In the genomic region with DNA sequence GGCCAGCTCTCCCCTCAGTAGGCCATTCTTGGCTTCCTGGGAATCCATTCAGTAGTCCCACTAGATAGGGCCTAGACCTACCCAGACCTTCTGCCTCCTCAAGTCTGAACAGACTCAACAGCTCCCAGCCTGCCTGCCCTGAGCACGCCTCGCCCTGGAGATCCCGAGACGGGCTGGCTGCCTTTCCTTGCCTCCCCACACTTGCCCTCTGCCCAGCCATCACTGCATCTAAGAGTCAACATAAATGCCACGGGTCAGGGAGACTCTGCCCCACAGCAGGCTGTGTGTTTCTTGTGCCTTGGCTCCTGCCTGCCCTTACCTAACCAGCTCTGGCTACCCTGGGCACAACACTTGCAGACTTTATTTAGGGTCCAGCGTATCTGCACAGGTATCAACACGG, we compare ENCODE assay signal across 9 mouse cellular contexts.
DNase-seq lines count a peak whose midpoint lies in the region; ATAC-seq lines count a peak whose summit lies in the region.
"Had no signal": no experiment of that assay in that cellular context is flagged by ENCODE, and none has a peak within 500 bp of the region (broad histone marks: within the 10 kb centered on the region; RNA-seq: fewer than 3 reads in every experiment).

No protein-coding gene starts in this region.

- DNase-seq in heart, adult 18-20 months: no peak
- peak; percentile 19 for DNase-seq in urinary bladder, postnatal 14 days (ENCODE audit: low spot score)
- no peak for DNase-seq in urinary bladder, postnatal 10 days (ENCODE audit: low spot score)
- DNase-seq in kidney, postnatal 25 days: peak; percentile 26 to 76
- no peak for DNase-seq in yolk sac, embryonic 10.5 days (ENCODE audit: low spot score)
- DNase-seq in thymus, postnatal 25 days: no peak
- DNase-seq in spleen, adult 12 weeks (ENCODE audit: low spot score): no peak

- H3K9me3 ChIP-seq in heart, embryonic 15.5 days (replicated peaks): no peaks in the 10 kb centered on the region
- H3K9me3 ChIP-seq: liver, embryonic 15.5 days had no signal

- no peaks in the 10 kb centered on the region for H3K36me3 ChIP-seq in heart, embryonic 15.5 days
- H3K36me3 ChIP-seq: liver, embryonic 15.5 days had no signal

- no peak overlapping the region for H3K4me2 ChIP-seq in heart, embryonic 15.5 days
- H3K4me2 ChIP-seq: liver, embryonic 15.5 days had no signal

- no peak overlapping the region for H3K9ac ChIP-seq in heart, embryonic 15.5 days
- H3K9ac ChIP-seq: liver, embryonic 15.5 days had no signal

- H3K4me1 ChIP-seq in heart, embryonic 15.5 days (replicated peaks): peaks cover 23% of the 10 kb centered on the region
- H3K4me1 ChIP-seq: liver, embryonic 15.5 days had no signal

- H3K4me3 ChIP-seq in heart, embryonic 15.5 days: no peak overlapping the region
- H3K4me3 ChIP-seq: liver, embryonic 15.5 days had no signal

- H3K27ac ChIP-seq in heart, embryonic 15.5 days: peak overlapping the region; percentile 83
- H3K27ac ChIP-seq: liver, embryonic 15.5 days had no signal

- H3K27me3 ChIP-seq in heart, embryonic 15.5 days: no peaks in the 10 kb centered on the region
- H3K27me3 ChIP-seq: liver, embryonic 15.5 days had no signal

- 84% methylated on average over 7 of the region's 7 CpGs for WGBS in heart, embryonic 15.5 days

- ATAC-seq in heart, embryonic 15.5 days (replicated peaks; ENCODE audit: insufficient number of reproducible peaks, insufficient read depth, low FRiP score, low read depth): no peak

Comparison
In these comparisons a context has a peak if more than half of its experiments do, and no peak if none do; other contexts are left out.
1. DNase-seq: peak in urinary bladder, postnatal 14 days (single experiment) and kidney, postnatal 25 days (2 of 2); none in heart, adult 18-20 months (0 of 2), urinary bladder, postnatal 10 days (single experiment), yolk sac, embryonic 10.5 days (single experiment), thymus, postnatal 25 days (single experiment) and spleen, adult 12 weeks (single experiment).